Mouse (Mus musculus): ENCODE measurements around the gene Trove2.

The Trove2 gene

GRCm38 (mm10) chr1:143776446-143777411 lies at the start of gene Trove2, which contains the start of gene Uchl5:
Gene Trove2, minus strand, starts transcription at chr1:143777068.
Gene Uchl5, plus strand, starts transcription at chr1:143777272.
- peak; percentile 99 for DNase-seq (ENCODE audit: low read depth)

- no peak for DNase-seq (ENCODE audit: low read depth)
Observed at GRCm38 (mm10) chr1:143822677-143823076, 45.8 kb upstream of the Trove2 start.

DNA sequence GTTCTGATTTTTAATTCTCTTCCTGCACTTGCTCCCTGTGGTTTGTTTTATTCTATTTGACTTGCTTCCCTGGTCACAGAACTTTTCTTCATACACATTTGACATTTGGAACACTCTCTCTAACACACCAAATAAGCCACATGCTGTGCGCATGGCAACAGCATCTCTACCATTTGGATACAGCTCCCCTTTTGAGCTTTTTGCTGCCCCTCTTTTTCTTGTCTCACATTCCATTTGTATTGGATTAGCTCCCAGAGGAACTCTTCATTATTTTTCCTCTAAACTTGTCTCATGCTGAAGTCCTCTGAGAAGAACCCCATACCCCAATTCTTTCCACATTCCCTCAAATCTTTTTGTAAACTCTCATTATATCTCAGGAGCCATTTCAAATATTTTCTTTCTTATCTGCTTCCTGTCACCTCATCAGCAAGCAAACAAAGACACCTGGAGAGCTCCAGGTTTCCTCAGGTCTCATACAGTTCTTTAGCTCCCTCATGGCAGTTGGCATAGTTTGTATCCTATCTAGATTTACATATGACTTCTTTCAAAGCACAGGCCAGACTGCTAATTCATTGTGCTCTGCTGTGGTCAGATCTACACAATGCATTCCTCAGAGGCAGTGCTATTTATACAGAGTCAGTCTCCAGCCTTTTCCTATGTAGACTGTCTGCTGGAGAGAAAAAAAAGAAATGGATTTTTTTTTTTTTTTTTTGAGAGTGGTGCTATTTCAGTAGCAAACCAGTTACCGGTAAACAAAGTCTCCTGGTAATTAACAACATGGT lies 43.4 kb upstream of the Trove2 start:
- DNase-seq (ENCODE audit: low read depth): no peak

DNA sequence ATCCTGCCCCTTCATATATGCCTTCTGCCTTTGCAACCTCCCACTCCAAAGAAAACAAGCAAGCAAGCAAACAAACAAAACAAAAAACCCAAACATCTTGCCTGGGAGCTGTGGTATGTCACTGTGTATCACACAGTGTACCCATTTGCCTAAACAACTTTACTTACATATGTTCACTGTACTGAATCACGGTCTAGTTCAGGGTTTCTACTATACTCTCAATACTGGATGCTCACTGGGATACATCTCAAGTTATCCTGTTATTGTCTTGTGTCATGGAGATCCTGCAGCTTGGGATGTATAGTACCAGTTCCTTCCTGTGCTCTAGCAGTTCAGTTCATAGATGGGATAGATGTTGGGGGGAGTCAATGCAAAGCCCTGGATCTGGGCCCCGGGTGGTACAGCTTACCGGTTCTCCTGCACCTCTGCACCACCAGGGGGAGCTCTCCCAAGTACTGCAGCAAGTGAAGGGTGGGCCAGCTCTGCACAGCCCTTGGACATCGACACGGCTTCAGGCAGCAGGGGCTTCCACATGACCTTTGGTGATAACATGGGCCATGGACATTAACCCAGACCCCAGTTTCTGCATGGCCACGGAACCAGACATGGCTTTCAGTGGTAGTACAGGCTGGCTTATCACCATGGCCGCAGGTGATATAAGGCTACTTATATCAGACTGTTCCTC lies 37.0 kb upstream of the Trove2 start:
- peak; percentile 84 for DNase-seq (ENCODE audit: low read depth)

GRCm38 (mm10) chr1:143809062-143809461 lies 32.2 kb upstream of the Trove2 start:
- DNase-seq (ENCODE audit: low read depth): no peak

DNA sequence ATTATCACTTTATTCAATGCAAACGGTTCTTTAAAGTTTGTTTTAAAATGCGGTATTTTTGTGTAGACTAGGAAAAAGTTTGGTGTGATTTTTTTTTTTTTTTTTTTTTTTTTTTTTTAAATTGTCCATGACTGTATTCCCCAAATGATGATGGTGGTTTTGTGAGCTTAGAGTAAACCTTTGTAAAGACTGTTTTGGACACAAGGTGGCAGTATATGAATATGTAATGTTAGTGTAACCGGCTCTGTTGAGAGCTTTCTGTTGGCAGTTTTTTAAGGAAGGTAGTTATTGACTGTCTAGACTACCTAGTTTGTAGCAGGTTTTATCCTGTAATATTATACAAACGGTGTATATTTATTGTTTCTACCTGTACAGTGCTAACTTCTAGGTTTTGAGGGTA lies 26.7 kb upstream of the Trove2 start:
- DNase-seq (ENCODE audit: low read depth): peak; percentile 85

- peak; percentile 74 for DNase-seq (ENCODE audit: low read depth)
Observed at GRCm38 (mm10) chr1:143788584-143789227, 11.8 kb upstream of the Trove2 start.

- DNase-seq (ENCODE audit: low read depth): no peak
Observed at GRCm38 (mm10) chr1:143777558-143778218, 820 bp upstream of the Trove2 start.

DNA sequence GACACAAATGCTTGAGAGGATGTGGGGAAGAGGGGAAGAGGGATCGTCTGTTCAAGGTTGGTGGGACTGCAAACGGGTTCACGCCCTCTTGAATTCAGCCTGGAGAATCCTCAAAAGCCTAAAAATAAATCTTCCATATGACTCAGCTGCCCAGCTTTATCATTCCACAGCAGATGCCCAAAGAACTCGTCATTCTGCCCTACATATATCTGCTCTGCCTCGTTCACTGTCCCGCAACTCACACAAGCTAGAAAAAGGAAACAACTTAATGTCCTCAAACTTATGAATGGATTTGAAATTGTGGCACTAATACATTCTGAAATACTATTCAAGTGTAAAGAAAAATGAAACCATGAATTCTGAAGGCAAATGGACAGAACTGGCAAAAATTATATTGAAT lies 3.0 kb downstream of the Trove2 start:
- DNase-seq (ENCODE audit: low read depth): no peak

DNA sequence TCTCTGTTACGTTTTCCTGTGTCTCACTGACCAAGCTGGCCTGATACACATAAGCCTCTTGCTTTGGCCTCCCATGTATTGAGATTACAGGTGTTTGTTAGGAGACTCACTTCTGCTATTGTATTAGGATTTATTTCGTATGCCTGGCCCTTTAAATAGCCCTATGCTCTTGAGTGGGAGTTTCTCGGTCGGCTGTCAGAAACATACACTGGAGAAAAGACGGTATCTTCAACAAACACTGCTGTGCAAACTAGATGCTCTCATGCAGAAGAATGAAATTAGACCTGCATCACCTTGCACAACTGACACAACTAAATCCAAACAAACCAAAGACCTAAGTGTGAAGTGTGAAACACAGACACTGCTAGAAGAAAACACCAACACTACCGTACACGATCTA lies 3.8 kb downstream of the Trove2 start:
- no peak for DNase-seq (ENCODE audit: low read depth)

- DNase-seq (ENCODE audit: low read depth): no peak
Observed at GRCm38 (mm10) chr1:143770444-143771109, 6.3 kb downstream of the Trove2 start.

- DNase-seq (ENCODE audit: low read depth): no peak
Observed at GRCm38 (mm10) chr1:143766238-143766637, 10.6 kb downstream of the Trove2 start.

DNA sequence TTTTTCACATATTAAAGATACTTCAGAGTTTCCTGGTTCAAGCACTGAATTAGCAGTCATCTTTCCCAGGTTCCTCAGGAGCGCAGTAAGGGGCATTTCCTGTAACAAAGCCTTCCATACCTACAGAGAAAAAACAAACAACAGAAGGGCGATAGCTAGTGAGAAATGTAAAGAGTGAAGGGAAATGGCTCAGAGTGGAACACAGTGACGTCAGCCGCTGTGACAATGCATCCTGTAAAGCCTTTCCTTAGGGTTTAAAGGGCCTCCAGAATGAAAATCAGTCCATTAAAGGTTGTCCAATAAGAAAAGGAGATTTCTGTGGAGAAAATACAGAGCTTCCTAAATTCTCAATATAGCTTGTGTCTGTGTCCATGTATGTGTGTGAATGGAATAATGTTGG lies 11.1 kb downstream of the Trove2 start:
- no peak for DNase-seq (ENCODE audit: low read depth)

DNA sequence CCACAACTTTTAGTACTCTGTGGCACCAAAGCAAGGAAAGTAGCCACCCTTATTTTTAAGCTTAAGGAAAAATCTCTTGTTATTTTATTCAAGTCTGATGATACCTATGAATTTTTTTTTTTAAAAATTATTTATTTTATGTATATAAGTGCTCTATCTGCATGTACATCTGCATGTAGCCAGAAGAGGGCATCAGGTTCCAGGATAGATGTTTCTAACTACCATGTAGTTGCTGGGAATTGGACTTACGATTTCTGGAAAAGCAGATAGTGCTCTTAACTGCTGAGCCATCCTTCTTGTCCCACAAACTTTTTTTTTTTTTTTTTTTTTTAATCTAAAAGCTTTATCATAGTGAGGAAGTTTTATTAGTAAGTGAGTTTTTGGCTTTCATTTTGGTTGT lies 12.4 kb downstream of the Trove2 start:
- no peak for DNase-seq (ENCODE audit: low read depth)

DNA sequence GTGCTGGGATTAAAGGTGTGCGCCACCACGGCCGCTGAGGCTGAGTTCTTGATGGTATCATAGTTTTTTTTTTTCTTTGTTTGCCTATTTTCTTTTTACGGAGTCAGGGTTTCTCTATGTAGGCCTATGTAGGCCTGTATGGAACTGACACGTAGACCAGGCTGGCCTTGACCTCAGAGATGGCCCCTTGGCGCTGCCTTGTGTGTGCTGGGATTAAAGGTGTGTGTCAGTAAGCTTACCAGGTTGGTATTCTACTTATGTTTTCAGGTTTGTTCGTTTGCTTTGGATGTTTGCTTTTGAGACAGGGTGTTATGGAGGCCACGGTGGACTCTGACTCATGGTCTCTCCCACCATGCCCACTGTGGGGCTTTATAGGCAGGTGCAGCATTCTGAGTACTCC lies 14.7 kb downstream of the Trove2 start:
- DNase-seq (ENCODE audit: low read depth): no peak

- DNase-seq (ENCODE audit: low read depth): no peak
Observed at GRCm38 (mm10) chr1:143745871-143746270, 31.0 kb downstream of the Trove2 start.

- DNase-seq (ENCODE audit: low read depth): no peak
Observed at GRCm38 (mm10) chr1:143742186-143742585, 34.7 kb downstream of the Trove2 start.

DNA sequence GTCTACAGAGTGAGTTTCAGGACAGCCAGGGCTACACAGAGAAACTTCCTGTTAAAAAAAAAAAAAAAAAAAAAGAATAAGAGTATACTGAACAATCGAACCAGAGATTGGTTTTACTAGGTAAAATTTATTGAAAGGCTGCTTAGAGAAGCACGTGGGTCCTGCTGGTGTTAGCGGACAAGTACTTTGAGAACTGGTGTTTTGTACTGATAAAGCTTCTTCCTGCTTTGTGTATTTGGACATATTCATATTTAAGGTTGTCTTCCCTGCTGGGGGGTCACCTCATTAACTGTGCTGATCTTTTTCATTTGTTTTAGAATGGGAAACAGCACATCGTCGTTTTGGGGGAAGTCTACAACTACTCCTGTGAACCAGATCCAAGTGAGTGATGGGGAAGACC lies 35.5 kb downstream of the Trove2 start:
- DNase-seq (ENCODE audit: low read depth): no peak

DNA sequence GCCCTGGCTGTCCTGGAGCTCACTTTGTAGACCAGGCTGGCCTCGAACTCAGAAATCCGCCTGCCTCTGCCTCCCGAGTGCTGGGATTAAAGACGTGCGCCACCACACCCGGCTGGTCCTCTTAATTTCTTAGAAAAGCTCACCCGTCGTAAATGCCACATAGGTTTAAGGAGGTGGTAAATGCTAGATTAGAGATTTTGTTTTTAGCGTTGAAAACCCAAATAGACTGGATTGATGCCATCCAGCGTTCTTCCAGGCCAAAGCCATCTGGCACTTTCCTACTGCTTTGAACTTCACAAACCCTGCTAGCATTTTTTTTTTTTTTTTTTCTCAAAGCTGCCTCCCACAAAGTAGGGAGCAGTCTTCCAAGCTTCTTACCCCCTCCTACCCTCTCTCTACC lies 36.3 kb downstream of the Trove2 start:
- DNase-seq (ENCODE audit: low read depth): no peak
